Mouse (Mus musculus): ENCODE measurements around the gene Olfr481.

DNA sequence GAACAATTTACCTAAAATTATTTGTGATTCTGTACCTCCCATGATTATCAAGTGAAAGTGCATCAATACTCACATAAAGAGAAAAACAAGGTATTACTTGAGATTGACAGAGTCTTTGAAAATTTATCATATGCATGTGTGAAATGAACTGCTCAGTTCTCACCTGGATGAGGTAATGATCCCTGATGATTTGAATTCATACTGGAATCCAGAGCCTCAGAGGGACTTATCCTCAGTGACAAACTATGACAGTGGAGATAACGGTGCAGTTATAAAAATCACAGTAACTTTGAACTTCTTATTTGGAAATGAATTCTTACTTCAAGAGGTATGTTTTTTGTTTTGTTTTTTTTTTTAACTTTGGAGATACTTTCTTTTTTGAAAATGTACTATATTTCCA lies 20.9 kb downstream of the Olfr481 start, which contains the start of gene Olfr483:
- TF ChIP-seq CTCF (IDR thresholded peaks at IDR 0.05; ENCODE audit: control insufficient read depth, insufficient read depth, insufficient read length) (no peak), USF1 (IDR thresholded peaks at IDR 0.05; ENCODE audit: low read depth) (no peak), MAX (IDR thresholded peaks at IDR 0.05) (no peak), CEBPB (IDR thresholded peaks at IDR 0.05; ENCODE audit: low read depth) (no peak), MYOD1 (IDR thresholded peaks at IDR 0.05; ENCODE audit: control insufficient read depth, insufficient read length, low read depth) (no peak)

Measured in C2C12 (cell line).